Mouse (Mus musculus): Measurements from ENCODE around the gene Arid3c. TPM values are rescaled to one million over a fixed set of nuclear protein-coding genes. Genes with fewer than 3 reads are reported as not detected.

The Arid3c gene
- total RNA-seq, 2 experiments from 2014 or later = not detected

GRCm38 (mm10) chr4:41677006-41677629, 53.8 kb downstream of the Arid3c start:
- peak; percentile 86 for DNase-seq

GRCm38 (mm10) chr4:41676248-41677005, 54.5 kb downstream of the Arid3c start:
- peak; percentile 60 for DNase-seq

Other genes with a start within 250 kb of the Arid3c start
- gene AI464131, start 228.1 kb downstream of the Arid3c start, total RNA-seq (2021) = 10 to 100 TPM; 13.3 to 17.4 TPM
- under 1 TPM in 1 of 2 experiments, not detected in 1; 0.45 TPM for gene 1110017D15Rik, start 213.8 kb downstream of the Arid3c start, total RNA-seq (2021)
- gene Fam219a, start 161.6 kb downstream of the Arid3c start, total RNA-seq (2021) = 10 to 100 TPM; 18.8 to 23.5 TPM
- gene Dnaic1, start 161.4 kb downstream of the Arid3c start, total RNA-seq (2021) = 1 to 10 TPM; 3.3 to 3.5 TPM
- 10 to 100 TPM; 10.3 to 10.5 TPM for gene Enho, start 90.8 kb downstream of the Arid3c start, total RNA-seq (2021)
- 10 to 100 TPM; 53.0 to 67.0 TPM for gene Cntfr, start 34.1 kb downstream of the Arid3c start, total RNA-seq (2021)
- gene Il11ra1, start 31.2 kb downstream of the Arid3c start, total RNA-seq (2021) = 10 to 100 TPM; 61.0 to 68.2 TPM
- 10 to 100 TPM; 36.2 to 39.0 TPM for gene Rpp25l, start 17.6 kb downstream of the Arid3c start, total RNA-seq (2021)
- 100 to 1,000 TPM; 100 to 104 TPM for gene Dctn3, start 8.0 kb downstream of the Arid3c start, total RNA-seq (2021)
- gene Galt, start 24.1 kb upstream of the Arid3c start, total RNA-seq (2021) = 10 to 100 TPM; 42.3 to 49.2 TPM
- 10 to 100 TPM; 65.8 to 68.8 TPM for gene Sigmar1, start 25.0 kb upstream of the Arid3c start, total RNA-seq (2021)
- 10 to 100 TPM; 31.0 to 44.5 TPM for gene Ccl27a, start 43.1 kb upstream of the Arid3c start, total RNA-seq (2021)
- gene Gm21541, start 172.5 kb upstream of the Arid3c start, total RNA-seq (2021) = not detected
- 1 to 10 TPM; 2.8 to 4.5 TPM for gene Gm20878, start 210.4 kb upstream of the Arid3c start, total RNA-seq (2021)
- gene Fam205a4, start 234.9 kb upstream of the Arid3c start, total RNA-seq (2021) = under 1 TPM; 0.33 to 0.58 TPM